Mouse (Mus musculus): Measurements from ENCODE around the gene Lnx1. TPM values are rescaled to one million over a fixed set of nuclear protein-coding genes. Genes with fewer than 3 reads are reported as not detected.
A peak's percentile ranks its signal among the peaks of the same experiment; 100 is the strongest.

The Lnx1 gene
- total RNA-seq (2021): 1 to 10 TPM; 1.3 to 2.0 TPM
- long read RNA-seq, experiment 1, partial matches to known transcripts: 0 of 1 reads
- long read RNA-seq, experiment 1, other reads (novel, unspliced or antisense): 1 of 1 reads
- long read RNA-seq, experiment 2, partial matches to known transcripts: 1 of 4 reads
- long read RNA-seq, experiment 2, other reads (novel, unspliced or antisense): 0 of 4 reads

DNA sequence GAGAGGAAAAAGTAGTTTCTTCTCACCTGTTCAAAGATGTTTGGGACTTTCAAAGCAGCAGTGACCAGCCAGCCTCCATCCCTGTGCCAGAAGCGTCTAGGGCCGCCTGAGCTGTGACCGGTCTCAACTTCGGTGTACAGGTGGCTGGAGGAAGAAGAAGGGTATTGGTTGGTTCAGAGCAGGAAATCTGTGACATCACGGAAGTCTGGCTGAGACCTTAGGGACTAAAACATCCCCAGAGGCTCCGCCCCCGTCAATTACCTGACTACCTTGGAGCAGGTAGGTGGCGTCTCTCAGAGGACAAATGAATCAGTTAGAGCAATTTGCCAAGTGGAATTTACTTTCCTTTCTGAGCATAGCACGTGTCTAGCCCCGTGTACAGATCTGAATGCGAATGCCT is at the start of gene Lnx1:
Lnx1 (minus strand) TSS at position 147 of the 400 bp plus-strand sequence.
- no peak for DNase-seq

DNA sequence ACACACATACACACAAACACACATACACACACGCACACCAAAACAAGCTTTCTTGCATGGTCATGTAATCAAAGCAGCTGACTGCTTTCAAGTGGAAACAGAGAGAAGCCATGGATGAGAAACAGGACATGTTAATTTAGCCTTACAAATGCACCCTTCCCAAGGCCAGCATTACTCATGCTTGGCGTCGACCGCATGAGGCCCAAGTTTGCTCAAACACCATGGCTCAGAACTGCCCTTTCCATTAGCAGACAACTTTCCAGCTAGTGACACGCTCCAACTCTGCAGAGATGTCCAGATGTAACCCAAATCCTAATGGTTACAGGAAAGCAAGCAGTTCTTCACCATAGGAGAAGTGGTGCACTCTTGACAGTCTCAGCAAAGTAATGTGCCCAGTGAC is 47.8 kb upstream of the Lnx1 start:
- peak; percentile 29 for DNase-seq

DNA sequence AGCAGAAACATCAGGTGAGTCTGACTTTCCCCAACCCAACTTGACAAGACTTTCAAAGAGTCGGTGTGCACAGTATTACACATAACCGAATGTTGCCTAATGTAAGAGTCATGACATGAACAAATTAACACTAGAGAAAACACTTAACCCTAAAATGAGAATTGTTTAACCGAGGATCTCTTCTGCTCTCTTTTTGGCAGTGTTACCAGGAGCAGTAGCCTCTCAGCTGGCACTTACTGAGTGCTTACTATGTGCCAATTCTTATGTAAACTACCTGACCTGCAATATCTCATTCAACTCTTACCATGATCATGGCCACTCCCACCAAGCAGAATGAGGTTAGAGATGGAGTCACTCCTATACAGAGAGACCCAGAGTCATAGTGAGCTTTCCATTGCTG is 44.8 kb upstream of the Lnx1 start:
- DNase-seq: no peak

DNA sequence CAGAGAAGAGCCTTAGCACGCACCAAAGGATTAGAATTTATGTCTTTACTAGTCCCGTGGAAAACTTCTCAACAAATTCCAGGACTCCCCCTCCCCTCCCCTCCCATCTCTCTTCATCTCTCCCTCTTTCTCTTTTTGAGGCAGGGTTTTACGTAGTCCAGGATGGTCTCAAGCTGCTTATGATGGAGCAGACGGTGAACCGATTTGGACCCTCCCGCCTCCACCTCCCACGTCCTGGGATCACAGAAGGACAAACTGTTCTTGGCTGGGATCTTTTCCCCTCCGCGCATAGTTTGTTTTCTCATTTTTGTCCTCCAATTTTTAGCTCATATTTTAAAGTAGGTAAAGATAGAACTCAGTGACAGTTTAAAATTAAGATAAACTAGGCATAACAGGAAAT is 38.2 kb upstream of the Lnx1 start:
- DNase-seq: no peak

DNA sequence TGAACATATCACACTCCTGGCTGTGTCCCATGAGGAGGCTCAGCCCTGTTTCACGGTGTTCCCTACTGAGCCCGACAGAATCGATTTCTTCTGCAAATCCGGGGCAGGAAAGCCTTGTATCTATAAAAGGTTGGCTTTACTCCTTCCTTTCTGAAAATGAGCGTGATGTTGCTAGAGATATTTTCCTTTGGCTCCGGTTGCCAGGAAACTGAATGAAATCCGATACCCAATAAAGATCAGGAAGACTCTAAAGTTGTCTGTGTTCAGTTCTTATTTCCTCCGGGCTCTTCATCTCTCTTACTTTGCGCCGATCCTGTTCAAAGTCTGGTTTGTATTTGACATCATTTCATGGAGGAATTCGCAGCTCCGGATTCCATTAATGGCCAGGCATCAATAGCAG is 36.7 kb upstream of the Lnx1 start:
- DNase-seq: no peak

DNA sequence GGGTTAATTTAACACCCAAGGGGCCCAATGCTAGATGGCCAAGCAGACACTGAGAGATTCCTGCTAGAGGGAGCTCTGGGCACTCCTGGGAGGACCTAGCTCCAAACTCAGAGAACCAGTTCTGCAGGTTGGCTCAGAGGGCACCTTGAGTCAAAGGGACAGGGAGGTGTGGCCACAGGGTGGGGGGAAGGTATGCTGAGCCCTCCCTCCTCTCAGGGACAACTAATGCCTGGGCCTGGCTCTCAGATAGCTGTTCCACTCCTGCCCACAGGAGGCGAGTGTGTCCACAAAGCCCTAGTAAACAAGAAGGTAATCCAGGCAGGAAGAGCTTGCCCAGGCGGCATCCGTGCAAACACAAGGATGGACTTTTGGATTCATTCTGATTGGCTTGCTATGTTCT is 35.6 kb upstream of the Lnx1 start:
- DNase-seq: no peak

DNA sequence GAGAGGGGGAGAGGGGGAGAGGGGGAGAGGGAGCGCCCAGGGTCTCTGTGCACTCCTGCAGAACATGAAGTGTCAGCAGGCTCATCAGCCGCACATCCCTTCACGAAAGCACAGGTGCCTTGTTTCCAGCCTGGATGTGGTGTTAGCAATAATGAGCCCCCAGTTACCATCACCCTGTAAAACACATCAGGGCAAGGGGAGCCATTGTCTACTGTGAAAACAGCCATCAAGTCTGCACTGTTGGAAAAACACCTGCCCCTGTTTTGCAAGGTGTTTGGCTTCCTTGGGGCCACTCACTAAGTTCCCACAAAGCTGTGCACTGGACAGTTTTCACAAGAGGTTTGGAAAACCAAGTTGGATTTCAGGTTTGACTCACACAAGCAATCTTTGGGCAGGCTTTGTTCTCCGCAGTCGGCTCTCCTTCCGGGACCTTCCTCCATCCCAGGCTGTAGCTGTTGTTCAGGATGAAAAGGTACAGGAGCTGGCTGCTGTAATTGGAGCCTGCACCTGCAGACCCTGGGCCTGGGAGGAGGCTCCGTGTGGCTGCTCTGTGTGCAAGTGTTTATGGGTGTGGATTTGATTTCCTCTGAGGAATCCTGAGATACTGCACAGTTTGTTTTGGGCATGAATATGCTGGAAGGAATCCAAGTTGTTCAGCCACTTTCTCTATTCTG is 31.3 kb upstream of the Lnx1 start:
- DNase-seq: no peak

DNA sequence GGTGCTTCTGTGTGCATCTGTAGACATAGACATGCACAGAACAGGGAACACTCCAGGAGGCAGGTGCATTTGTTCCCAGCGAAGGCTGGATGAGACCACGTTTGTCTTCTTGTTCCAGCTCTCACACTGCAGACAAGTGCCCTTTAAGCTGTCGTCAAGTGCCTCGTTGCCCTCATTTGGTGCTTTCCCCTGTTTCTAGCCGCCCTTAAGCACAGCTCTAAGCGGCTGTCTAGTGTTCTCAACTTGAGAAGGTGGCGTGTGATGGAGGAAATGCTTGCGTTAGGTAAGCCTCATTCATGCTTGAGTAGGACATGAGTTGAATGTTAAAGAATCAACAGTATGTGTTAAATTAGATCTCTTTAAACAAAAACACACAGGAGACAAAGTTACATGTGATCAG is 29.9 kb upstream of the Lnx1 start:
- no peak for DNase-seq

DNA sequence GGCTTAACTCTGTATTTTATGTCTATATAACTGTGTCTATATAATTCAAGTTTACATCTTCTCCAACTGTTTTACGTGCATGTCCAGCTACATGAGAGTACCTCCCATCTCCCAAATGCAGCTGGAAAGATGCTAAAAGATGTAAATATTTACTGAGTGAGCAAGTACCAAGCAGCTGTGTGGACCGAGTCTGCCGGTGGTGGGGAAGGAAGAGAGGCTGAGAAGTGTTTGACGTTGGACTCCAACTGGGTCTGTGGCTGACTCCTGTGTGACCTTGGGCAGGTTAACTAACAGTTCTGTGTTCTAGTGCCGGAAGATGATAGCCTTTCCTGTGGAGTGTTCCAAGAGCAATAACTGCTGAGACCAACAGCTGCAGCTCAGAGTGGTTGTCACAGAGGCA is 27.9 kb upstream of the Lnx1 start:
- no peak for DNase-seq

DNA sequence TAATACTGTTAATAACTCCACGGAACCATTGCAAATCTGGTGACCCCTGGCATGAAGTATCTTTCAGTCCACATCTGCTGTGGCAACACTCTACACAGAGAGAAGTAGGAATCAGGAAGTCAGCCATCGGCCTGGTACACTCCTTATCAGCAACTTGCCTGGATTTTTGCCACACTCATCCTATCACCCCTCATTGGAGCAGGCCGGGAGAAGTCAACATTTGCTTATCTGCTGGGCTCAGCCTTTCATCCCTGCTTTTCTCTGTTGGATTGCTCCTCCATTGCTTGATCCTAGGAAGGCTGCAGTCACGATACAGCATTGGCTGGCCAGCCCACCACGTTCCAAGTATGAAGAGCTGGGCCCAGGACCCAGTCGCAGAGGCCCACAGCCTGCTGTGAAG is 26.9 kb upstream of the Lnx1 start:
- DNase-seq: no peak

DNA sequence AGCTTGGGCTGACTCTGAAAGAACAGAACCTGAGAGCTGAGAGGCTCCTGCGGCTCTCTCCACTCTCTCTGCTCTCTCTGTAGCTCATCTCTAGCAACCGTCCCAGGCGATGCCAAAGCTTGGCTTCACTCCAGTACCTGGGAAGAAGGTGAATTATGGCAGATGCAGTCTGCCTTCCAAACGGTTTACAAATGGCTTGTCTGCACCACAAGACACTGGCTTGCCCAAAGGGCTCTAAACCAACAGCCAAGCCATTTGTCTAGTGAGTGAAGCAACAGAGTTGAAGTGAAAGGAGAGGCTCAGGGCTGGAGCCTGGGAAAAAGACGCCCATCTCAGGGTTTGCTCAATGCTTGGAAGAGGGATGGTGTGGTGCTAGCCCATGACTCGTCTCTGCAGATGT is 25.5 kb upstream of the Lnx1 start:
- DNase-seq: no peak

DNA sequence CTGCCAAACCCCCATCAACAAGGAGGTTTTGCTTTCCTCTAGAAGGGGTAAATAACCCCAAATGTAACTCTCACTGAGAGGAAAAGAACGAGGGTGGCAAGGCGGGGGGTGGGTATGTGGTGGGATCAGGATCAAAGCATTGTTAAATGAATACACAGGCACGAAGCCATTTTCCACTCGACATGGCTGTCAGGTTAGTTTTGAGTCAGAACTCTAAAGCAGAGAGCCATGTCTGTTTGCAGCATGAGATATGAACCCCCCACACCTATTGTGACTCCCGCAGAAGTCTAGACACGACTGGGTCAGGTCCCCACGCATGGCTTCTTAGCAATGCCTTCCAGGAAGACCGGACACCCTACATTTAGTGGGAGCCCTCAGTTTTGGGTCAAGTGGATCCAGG is 24.6 kb upstream of the Lnx1 start:
- DNase-seq: no peak

DNA sequence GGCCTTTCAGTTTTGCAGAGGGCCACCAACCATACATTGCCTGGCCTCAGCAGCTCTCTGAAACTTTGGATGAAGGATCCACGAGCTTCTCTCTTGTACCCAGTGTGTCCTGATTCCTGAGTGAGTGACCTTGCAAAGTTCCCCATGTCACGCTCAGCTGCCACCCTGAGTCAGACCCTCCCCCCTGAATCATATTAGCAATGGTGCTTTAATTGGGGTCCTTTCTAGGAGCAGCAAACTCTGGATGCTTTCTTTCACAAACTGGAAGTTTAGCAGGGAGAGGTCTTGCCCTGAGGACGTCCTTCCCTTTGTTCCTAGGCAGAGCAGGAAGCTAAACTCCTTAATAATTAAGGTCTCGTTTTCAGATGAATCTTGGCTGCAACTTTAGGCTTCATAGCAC is 22.8 kb upstream of the Lnx1 start:
- DNase-seq: no peak

DNA sequence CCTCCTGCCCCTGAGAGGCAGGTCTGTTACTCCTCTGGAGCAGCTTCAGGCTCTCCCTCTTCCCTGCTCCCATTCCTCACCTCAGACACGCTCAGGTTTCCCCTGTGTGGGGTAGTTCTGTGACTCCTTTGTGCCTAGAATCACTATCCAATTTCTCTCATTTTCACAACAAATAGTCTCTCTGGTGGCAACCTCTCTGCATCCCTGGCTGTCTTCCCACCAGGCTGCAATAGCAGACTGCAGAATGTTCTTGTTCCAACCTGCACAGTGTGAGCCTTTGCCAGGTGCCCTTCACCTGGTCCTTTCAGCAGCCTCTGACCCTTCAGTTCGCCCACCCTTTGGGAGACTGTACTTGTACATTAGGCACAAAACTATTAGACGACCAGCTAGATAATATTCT is 19.1 kb upstream of the Lnx1 start:
- DNase-seq: no peak

DNA sequence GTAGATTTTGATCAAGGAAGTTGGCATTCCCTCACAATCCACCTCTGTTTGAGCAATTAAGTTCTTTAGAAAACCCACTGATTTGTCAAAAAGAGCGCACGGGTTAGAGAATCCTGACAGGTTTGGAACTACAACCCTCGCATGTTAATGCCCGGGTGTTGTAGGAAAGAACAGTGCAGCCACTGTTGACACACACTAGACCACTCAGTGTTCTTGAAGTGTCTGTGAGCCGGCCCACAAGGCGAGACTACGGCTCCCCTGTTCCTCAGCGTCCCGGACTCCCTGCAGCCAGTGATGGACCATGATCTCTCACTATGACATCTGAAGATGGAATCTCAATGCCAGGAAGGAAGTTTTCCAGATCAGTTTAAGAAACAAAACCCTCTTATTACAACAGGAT is 17.9 kb upstream of the Lnx1 start:
- DNase-seq: no peak

DNA sequence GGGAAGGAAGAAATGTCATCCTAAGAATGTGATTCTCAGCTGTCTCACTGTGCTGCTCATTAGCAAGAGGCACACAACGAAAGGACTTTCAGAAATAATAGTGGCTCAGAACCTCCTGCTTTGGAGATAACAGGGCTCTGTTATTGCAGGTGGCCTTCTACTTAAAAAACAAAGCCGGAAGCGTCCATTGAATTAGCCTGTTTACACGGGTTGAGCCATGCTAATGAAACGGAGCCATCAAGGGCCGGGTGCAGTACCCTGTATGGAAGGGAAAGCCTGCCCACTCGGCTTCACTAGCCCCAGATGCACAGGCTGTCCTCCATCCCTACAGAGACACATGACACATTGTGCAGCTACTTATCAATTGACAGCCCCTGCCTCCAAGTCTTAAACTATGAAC is 13.5 kb upstream of the Lnx1 start:
- no peak for DNase-seq

DNA sequence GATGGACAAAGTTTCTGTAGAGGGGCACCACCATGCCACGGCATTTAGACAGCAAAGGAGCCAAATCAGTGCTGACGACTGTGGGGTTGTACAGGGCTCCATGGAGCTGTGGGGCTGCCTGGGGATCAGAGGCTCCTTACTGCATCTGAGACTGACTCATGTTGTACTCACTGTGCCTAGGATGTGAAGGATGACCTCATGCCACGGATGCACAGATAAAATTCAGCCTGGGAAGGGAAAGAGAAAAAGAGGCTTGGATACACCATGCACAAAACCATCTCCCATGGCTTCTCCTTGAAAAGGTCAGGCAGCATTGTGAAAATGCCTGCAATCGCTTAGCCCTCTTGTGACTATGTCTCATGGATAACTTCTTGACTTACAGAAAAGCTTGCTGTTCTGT is 10.1 kb upstream of the Lnx1 start:
- no peak for DNase-seq

DNA sequence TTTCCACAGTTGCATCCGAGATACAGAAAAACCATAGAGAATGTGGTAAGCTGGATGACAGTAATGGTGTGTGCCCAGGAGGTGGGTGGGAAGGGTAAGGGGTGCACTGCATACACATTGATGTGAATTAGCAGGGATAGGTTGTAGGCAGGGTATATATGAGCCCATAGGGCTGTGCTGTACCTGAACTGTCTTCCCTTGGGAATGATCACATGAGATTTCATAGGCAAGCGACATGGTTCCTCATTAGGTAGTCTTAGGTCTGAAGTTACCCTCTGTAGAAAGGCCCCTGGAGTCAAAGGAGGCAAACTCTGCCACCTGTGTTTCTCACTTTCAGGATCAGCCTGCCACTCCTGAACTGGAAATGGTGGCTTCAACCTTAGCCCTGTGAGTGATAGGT is 9.3 kb upstream of the Lnx1 start:
- DNase-seq: no peak

DNA sequence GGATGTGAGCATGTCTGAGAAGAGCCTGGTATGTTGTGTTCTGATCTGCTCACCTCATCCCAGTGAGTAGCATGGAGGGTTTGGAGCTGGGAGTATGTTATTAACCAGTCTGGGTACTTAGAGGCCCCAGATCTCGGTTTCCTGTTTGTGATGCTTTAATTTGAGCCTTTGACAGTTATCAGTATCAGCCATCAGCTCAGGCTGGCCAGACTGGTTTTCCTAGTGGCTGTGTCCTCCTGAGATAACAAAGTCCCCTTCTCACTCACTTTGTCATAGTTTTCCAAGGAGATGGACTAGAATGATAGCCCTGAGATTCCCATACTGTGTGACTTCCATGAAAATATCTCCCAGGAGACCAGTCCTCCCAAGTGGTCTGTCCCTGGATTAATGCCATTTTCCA is 8.3 kb upstream of the Lnx1 start:
- DNase-seq: no peak

DNA sequence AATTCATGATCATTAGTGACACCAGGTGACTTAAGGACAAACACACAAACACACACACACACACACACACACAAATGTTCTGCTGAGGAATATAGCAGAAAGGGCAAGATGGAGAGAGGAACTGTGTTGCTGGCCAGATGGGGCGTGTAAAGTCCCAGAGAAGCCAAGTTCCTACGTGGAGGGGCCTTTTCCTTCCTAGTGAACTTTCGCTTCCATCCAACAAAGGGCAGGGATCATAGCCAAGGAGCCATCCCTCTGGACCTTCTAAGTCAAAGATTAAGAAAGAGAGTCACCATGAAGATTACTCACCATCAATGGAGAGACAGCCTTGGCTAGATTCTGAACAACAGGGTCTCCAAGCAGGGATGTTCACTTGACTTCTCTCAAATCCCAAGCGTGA is 7.5 kb upstream of the Lnx1 start:
- DNase-seq: no peak

DNA sequence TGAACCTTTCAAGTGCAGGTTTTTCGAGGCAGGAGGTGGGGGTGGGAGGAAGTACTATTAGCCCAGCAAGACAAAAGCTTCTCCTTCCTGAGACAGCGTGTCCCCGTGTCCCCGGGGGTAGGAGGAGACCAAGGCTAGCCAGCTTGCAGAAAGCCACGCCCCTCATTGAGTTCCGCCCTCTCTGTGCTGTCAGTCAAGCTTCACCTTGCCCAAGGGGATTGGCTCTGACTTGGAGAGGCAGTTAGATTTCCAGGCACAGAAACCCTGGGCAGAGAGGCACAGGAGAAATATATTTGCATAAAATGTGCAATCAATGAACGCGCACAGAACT is 1.7 kb upstream of the Lnx1 start:
- DNase-seq: peak; percentile 45

DNA sequence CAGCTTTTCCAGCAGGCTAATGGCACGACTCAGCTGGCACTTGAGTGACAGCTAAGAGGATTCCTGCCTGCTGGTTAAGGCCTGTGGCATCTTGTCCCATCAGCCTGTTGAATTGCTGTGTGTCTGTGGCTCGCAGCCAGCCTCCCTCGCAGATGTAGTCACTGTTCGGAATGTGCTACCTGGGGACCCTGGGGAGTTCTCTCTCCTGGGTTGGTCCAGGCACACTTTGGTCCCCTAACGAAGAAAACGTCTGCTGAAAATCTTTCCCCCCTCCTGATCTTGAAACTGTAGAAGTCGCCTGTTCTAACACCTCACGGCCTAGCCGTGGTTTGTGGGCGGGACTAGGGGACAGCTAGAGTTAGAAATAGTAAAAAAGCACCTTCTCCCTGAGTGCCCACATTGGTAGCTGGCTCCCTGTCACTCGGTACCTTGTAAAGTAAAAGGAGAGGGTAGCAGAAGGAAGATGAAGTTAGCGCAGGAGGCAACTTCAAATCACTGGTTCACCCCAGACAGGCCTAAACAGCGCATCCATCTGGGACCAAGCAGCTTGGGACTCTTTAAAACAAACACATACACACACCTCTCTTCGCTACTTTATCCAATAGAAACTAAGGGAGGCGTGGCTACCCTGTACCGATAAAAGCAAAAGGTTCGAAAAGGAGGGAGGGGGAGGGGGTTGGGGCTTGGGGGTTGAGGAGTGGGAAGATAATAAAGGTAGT is 1.2 kb upstream of the Lnx1 start:
- no peak for DNase-seq

DNA sequence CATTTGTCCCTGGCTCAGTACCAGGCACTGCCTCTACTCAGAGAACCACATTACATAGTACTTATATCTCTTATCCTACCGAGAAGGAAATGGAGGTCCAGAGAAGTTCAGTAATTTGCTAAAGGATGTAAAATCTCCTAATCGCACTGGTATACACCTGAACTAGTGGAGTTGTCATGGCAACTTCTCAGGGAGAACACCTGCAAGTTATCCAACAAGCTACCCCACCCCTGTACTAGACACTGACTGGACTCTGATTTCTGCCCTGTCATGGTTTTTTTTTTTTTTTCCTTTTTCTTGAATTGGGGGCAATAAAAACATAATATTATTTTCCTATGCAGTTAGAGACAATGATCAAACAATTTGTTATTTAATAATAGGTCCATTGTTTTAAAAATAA is 1.8 kb downstream of the Lnx1 start:
- no peak for DNase-seq

DNA sequence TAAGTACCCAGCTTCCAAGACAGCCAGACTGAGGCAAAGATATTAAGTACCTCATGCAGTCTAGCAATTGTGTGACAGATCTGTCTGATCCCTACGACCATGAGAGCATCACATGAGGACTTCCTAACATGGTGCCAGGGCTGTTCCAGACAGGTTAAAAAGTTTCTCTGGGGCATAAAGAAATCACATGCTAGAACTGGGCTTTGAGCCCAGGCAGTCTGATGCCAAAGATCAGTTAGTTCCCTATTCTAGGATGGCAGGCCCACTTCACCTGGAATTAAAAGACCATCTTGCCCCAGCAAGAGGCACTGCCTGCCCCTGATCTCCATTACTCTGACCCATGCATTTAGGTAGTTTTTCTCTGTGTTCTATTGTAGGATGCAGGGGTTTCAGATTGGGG is 3.0 kb downstream of the Lnx1 start:
- no peak for DNase-seq
